Comparison of ENCODE assay signal across 8 mouse cellular contexts in the genomic region with DNA sequence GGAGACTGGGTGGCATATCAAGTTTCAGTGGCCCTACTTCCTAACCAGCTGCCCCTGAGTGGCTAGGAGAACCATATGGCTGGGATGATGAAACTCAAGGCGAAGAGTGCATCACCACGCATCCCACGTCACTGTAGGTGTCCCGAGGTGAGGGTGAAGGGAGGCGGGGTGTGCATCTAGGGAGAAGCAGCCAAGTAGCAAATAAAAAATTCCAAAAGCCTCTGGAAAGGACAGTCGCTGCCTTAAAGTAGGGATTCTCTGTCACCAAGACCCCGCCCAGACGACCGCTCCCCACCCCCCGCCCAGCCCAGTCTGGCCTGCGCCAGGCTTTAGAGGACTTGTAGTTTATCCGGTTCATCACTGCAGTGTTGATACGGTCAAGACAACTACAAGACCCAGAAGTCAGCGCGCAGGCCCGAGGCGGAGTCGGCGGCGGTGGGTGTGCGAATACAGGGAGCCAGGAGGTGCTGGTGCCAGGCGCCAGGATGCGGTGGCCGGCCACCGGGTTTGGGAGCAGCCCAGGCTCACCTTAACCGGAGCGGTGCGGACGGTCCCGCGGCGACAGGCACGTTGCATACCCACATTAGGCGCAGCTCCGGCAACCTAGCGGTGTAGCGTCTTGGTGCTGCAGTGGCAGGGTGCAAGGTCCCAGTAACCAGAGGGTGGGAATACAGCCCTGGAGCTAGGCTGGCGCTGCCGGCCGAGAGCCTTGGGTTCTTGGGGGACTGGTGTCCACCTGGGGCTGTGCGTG. TPM values are rescaled to one million over a fixed set of nuclear protein-coding genes. Genes with fewer than 3 reads are reported as not detected.
DNase-seq lines count a peak whose midpoint lies in the region; ATAC-seq and TF ChIP-seq lines count a peak whose summit lies in the region.

Gene Gpt2 (plus strand): TSS at position 452 of the 751 bp plus-strand sequence.

- intact Hi-C loops in heart, postnatal 36 days (cut with DNase I), result no loop called here

- peak within 1 kb of the TSS; percentile 90 for H3K4me3 ChIP-seq in ES-Bruce4 (ENCODE audit: low read depth, low read length)
- H3K4me3 ChIP-seq in forebrain, embryonic 16.5 days (replicated peaks; ENCODE audit: low read length), result peak within 1 kb of the TSS; percentile 61
- H3K4me3 ChIP-seq in layer of hippocampus, adult 2 months, result peak within 1 kb of the TSS; percentile 99
- H3K4me3 ChIP-seq in lung, embryonic 14.5 days (ENCODE audit: low read depth, low read length), result peak within 1 kb of the TSS; percentile 81
- H3K4me3 ChIP-seq in olfactory bulb, adult 2 months (ENCODE audit: insufficient read depth, low read depth, low read length), result peak within 1 kb of the TSS; percentile 98
- H3K4me3 ChIP-seq in thymus, adult 2 months (ENCODE audit: control insufficient read depth, insufficient read depth, low read length), result peak within 1 kb of the TSS; percentile 58

- H3K36me3 ChIP-seq in ES-Bruce4 (ENCODE audit: control insufficient read depth, insufficient read depth, low read length, poor library complexity, severe bottlenecking), result peaks cover 24% of the 10 kb centered on the region
- no peaks in the 10 kb centered on the region for H3K36me3 ChIP-seq in forebrain, embryonic 16.5 days (ENCODE audit: control insufficient read depth, insufficient read depth)
- no peaks in the 10 kb centered on the region for H3K36me3 ChIP-seq in lung, embryonic 14.5 days (ENCODE audit: insufficient read depth)
- H3K36me3 ChIP-seq in thymus, adult 2 months (ENCODE audit: control insufficient read depth, insufficient read depth, low read length), result no peaks in the 10 kb centered on the region

- WGBS in forebrain, embryonic 16.5 days, result 0% methylated on average over 41 of the region's 41 CpGs
- WGBS in lung, embryonic 14.5 days, result under 1% methylated on average over 41 of the region's 41 CpGs
- WGBS in olfactory bulb, adult 2 months, result under 1% methylated on average over 41 of the region's 41 CpGs
- 1% methylated on average over 41 of the region's 41 CpGs for WGBS in thymus, adult 2 months

- TF ChIP-seq CTCF in ES-Bruce4 (IDR thresholded peaks at IDR 0.05; ENCODE audit: low read depth, low read length), result no peak
- no peak; the same call in 1 of the 2 replicates for TF ChIP-seq CTCF in layer of hippocampus, adult 2 months (conservative IDR thresholded peaks at IDR 0.05)
- TF ChIP-seq CTCF in lung, embryonic 14.5 days (IDR thresholded peaks at IDR 0.05; ENCODE audit: low read depth), result peak; percentile 15; the same call in 1 of the 2 replicates
- TF ChIP-seq CTCF in olfactory bulb, adult 2 months (IDR thresholded peaks at IDR 0.05; ENCODE audit: insufficient read depth, low read depth, low read length), result no peak
- TF ChIP-seq CTCF in thymus, adult 2 months (IDR thresholded peaks at IDR 0.05; ENCODE audit: borderline replicate concordance, control insufficient read depth, extremely low read depth, insufficient read depth, low read length, poor library complexity), result no peak

- H3K9ac ChIP-seq in ES-Bruce4 (ENCODE audit: low read depth, poor library complexity, severe bottlenecking), result peak within 1 kb of the TSS; percentile 92
- H3K9ac ChIP-seq in forebrain, embryonic 16.5 days (replicated peaks; ENCODE audit: low read depth, low read length), result peak within 1 kb of the TSS; percentile 84
- H3K9ac ChIP-seq in lung, embryonic 14.5 days, result peak within 1 kb of the TSS; percentile 78

- H3K27me3 ChIP-seq in ES-Bruce4 (ENCODE audit: control insufficient read depth, insufficient read depth, low read length, poor library complexity, severe bottlenecking), result no peaks in the 10 kb centered on the region
- no peaks in the 10 kb centered on the region for H3K27me3 ChIP-seq in forebrain, embryonic 16.5 days (replicated peaks; ENCODE audit: control insufficient read depth, insufficient read depth, low read length)
- H3K27me3 ChIP-seq in lung, embryonic 14.5 days (ENCODE audit: insufficient read depth, low read length), result no peaks in the 10 kb centered on the region
- no peaks in the 10 kb centered on the region; the same call in 1 of the 2 replicates for H3K27me3 ChIP-seq in thymus, adult 2 months (ENCODE audit: control insufficient read depth, insufficient read depth, low read length)

- ATAC-seq in cerebellum, adult (ENCODE audit: insufficient number of reproducible peaks, low FRiP score, low TSS enrichment), result peak; percentile 99
- ATAC-seq in forebrain, embryonic 16.5 days, result peak; percentile 100
- peak; percentile 99 for ATAC-seq in lung, embryonic 14.5 days (ENCODE audit: insufficient read depth)

- peak; percentile 61; the same call in 1 of the 2 replicates for TF ChIP-seq EP300 in ES-Bruce4 (IDR thresholded peaks at IDR 0.05; ENCODE audit: insufficient read depth, low read depth, low read length)

- peak; percentile 87 to 89 for DNase-seq in heart, postnatal 36 days
- DNase-seq in layer of hippocampus, adult 2 months (ENCODE audit: low spot score in 2 of 2), result peak; percentile 94 to 96
- DNase-seq in lung, embryonic 14.5 days, result peak; percentile 95
- peak; percentile 90 for DNase-seq in thymus, adult 2 months

- peaks cover 6% of the 10 kb centered on the region for H3K4me1 ChIP-seq in ES-Bruce4 (ENCODE audit: control insufficient read depth, insufficient read depth, low read length)
- peaks cover 18% of the 10 kb centered on the region for H3K4me1 ChIP-seq in forebrain, embryonic 16.5 days (replicated peaks; ENCODE audit: control insufficient read depth, insufficient read depth, low read length)
- peaks cover 7% of the 10 kb centered on the region for H3K4me1 ChIP-seq in lung, embryonic 14.5 days (ENCODE audit: insufficient read depth)
- peaks cover 12% of the 10 kb centered on the region for H3K4me1 ChIP-seq in olfactory bulb, adult 2 months (ENCODE audit: control insufficient read depth, insufficient read depth, low read length)
- peaks cover 10% of the 10 kb centered on the region for H3K4me1 ChIP-seq in thymus, adult 2 months (replicated peaks; ENCODE audit: control insufficient read depth, insufficient read depth, low read length)

- H3K4me2 ChIP-seq in forebrain, embryonic 16.5 days (ENCODE audit: low read length), result peak within 1 kb of the TSS; percentile 85
- peak within 1 kb of the TSS; percentile 95 for H3K4me2 ChIP-seq in lung, embryonic 14.5 days

- peak; percentile 77 for TF ChIP-seq POLR2A in ES-Bruce4 (IDR thresholded peaks at IDR 0.05; ENCODE audit: insufficient read depth, low read length)
- peak; percentile 87 for TF ChIP-seq POLR2A in olfactory bulb, adult 2 months (IDR thresholded peaks at IDR 0.05; ENCODE audit: insufficient read depth, low read depth, low read length)
- peak; percentile 42; the same call in 1 of the 2 replicates for TF ChIP-seq POLR2A in thymus, adult 2 months (IDR thresholded peaks at IDR 0.05; ENCODE audit: control insufficient read depth, extremely low read depth, insufficient read depth, low read length, poor library complexity)

- H3K9me3 ChIP-seq in ES-Bruce4 (replicated peaks; ENCODE audit: control insufficient read depth, insufficient read depth, low read length, poor library complexity, severe bottlenecking), result peaks cover 5% of the 10 kb centered on the region
- peaks cover 3% of the 10 kb centered on the region; the same call in 1 of the 2 replicates for H3K9me3 ChIP-seq in forebrain, embryonic 16.5 days (ENCODE audit: control insufficient read depth, low read length)
- no peaks in the 10 kb centered on the region for H3K9me3 ChIP-seq in lung, embryonic 14.5 days (ENCODE audit: low read depth, low read length)

- H3K27ac ChIP-seq in ES-Bruce4 (ENCODE audit: insufficient read depth, low read length), result peak within 1 kb of the TSS; percentile 89
- H3K27ac ChIP-seq in forebrain, embryonic 16.5 days (ENCODE audit: low read length), result peak within 1 kb of the TSS; percentile 56
- peak within 1 kb of the TSS; percentile 93 for H3K27ac ChIP-seq in layer of hippocampus, adult 2 months
- H3K27ac ChIP-seq in lung, embryonic 14.5 days (ENCODE audit: low read depth), result peak within 1 kb of the TSS; percentile 65
- H3K27ac ChIP-seq in olfactory bulb, adult 2 months (ENCODE audit: insufficient read depth, low read depth, low read length), result peak within 1 kb of the TSS; percentile 82
- no peak within 1 kb of the TSS for H3K27ac ChIP-seq in thymus, adult 2 months (ENCODE audit: control insufficient read depth, insufficient read depth, low read length)

RNA-seq across cellular contexts. Expression of gene Gpt2, which starts in this region (rescaled TPM):
- 29.1 and 31.1 TPM in 2 replicates for polyA plus RNA-seq in ES-Bruce4 (2011; ENCODE audit: insufficient read depth, insufficient read length, low read depth, missing spikeins)
- polyA plus RNA-seq in forebrain, embryonic 16.5 days (2015; fragmentation: Nextera tagmentation; extraction: Ambion mirVana), result 39.1 and 44.7 TPM in 2 replicates
- 10 to 100 TPM; 37.8 to 41.5 TPM for total RNA-seq in heart, postnatal 36 days (2021)
- total RNA-seq in layer of hippocampus, adult 2 months (2021), result 10 to 100 TPM; 70.9 to 88.3 TPM
- polyA plus RNA-seq in lung, embryonic 14.5 days (2014; fragmentation: Nextera tagmentation; extraction: Ambion mirVana), result 22.4 and 24.5 TPM in 2 replicates
- not detected in 2 replicates for polyA plus RNA-seq in olfactory bulb, adult 2 months (2012; ENCODE audit: insufficient read depth, insufficient read length, low replicate concordance, missing spikeins)
- 6.0 and 8.2 TPM in 2 replicates for polyA plus RNA-seq in thymus, adult 2 months (2012; rRNA removed)
